Mouse (Mus musculus) cerebellum, adult (tissue): ENCODE data around the gene Nup210l.
"Not testable (repeated sequence)": the region's sequence is repeated elsewhere in the genome, so short reads cannot be mapped to it uniquely, and the experiment has no call there.

Experiments
- ATAC-seq: cut with Nextera tagmentation; 2 replicates; pipeline ENCODE4 v1.9.2; 2017; ENCODE audit warnings: mild to moderate bottlenecking, moderate library complexity, mixed read lengths; ENCODE audit not compliant: insufficient number of reproducible peaks, low FRiP score, low TSS enrichment

Gene Nup210l

GRCm38 (mm10) chr3:90215825-90216380, 112.0 kb downstream of the Nup210l start:
- ATAC-seq = no peak

DNA sequence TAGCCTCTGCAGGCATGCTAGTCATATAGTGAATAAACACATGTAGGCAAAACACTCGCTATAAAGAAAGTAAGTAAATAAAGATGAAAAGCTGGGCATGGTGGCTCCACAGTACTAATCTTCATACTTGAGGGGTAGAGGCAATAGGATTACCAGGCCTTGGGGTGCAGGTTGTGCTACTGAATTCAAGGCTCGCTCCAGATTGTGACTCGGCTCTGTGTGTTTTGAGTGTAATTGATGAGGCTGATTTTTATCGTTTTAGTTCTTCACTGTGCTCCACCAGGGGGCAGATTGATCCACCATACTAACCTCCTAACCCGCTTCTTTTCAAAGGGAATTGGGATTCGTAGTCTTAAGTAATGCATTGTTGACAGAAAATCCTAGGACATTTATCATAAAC, 116.2 kb downstream of the Nup210l start:
- no peak for ATAC-seq

GRCm38 (mm10) chr3:90220531-90220951, 116.6 kb downstream of the Nup210l start:
- peak; percentile 68; the same call in 1 of the 2 replicates for ATAC-seq

GRCm38 (mm10) chr3:90221123-90221522, 117.2 kb downstream of the Nup210l start:
- no peak for ATAC-seq

DNA sequence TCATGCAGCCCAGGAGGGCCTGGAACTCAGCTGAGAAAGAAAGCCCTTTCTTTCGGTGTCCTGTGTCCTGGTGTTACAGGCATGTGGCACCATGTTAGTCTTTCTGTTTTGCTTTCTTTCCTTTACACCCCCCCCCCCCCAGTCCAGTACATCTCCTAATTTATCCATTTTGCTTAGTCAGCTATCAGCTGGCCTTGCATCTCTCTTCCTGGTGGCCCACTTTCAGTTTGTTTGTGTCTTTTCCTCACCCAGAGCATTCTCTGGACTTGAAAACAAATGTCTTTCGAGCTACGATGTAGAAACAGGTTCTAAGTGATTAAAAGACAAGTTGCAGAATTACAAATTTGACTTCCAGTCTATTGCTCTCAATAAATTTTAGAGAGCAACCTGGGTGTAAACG, 118.5 kb downstream of the Nup210l start:
- no peak for ATAC-seq

DNA sequence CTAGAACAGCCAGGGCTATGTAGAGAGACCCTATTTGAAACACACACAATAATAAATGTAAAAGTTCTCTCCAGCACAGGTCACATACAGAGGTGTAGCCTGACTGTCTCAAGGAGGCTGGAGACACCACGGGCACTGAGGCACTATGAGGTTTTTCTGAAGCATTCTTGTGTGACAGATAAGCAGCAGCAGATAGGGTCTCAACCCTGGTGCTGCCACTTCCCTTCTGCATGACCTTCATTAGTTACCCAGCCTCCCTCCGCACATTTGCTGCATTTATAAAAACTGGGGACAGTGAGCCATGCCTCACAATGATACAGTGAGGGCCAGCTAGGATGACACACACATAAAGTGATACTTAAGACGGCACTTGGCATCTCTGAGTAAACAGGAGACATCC, 119.0 kb downstream of the Nup210l start:
- ATAC-seq = no peak

DNA sequence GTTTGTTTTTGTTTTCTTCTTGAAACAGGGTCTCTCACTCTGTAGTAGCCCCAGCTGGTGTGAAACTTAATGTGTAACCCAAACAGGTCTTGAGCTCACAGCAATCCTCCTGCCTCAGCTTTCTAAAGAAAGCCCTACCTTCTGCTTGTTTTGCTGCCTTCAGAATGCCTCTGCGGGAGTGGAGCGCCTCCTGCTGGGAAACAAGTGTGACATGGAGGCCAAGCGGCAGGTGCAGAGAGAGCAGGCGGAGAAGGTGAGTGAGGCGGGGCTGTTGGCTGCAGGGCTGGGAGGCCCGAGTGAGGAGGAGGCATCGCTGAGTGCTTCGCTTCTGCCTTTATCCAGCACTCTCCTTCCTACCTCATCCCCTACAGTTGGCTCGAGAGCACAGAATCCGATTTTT, 120.4 kb downstream of the Nup210l start:
- ATAC-seq = no peak

GRCm38 (mm10) chr3:90231075-90231474, 127.1 kb downstream of the Nup210l start:
- ATAC-seq = 0 out of 2 replicates have a peak, but pooled peaks have one; percentile 15

- ATAC-seq = peak; percentile 100
These were observed 127.8 kb downstream of the Nup210l start, which contains the start of gene Jtb for GRCm38 (mm10) chr3:90231507-90232333. Jtb (plus strand) TSS chr3:90231597.

DNA sequence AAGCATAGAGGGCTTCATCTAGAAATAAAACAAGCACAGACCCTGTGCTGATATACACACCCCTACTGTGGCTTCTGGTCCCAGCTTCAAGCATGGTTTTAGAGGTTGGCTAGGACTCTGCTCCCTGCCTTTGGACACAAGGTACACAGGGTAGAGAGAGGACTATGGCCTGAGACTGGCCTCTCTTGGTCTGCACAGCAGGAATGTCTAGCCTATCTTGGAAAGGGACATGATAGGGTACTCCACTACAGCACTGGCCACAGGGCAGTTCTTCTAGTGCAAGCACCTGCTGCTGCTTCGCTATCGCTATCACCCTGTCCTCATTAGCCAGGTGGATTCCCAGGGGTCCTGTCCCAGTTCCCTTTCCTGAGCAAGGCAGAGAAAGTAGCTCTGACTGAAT, 137.3 kb downstream of the Nup210l start:
- ATAC-seq = no peak

DNA sequence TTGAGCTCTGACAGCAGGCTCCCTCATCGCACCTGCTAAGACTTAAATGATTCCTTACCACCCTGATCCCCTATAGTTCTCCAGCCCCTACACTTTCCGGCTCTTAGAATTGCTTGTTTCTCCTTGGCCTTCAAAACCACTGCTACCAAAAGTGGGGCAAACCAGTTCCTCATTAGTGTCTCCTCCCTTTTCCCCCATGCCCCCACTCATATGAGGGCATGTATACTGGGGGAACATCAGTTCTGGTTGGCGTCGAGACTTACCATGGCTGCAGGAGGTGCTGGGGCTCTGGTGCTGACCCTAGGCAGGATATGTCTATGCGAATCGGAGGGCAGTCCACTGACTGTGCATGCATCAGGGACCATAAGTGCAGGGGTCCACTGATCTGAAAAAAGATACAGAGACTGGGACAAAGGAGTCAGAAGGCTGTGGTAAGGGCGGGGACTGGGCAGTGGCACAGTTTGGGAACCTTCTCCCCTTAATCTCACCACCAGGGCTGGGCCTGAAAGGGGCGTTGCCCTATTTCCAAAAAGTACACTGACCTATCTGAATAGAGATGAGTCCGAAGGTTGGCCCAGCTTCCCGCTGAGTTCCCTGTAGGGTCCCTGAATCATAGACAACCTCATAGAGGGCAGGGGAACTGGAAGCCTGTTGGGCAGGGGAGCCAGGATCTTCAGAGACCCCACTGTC, 137.9 kb downstream of the Nup210l start:
- no peak for ATAC-seq

- no peak for ATAC-seq
These were observed 139.2 kb downstream of the Nup210l start, which contains the start of gene Creb3l4 for GRCm38 (mm10) chr3:90242984-90243775. Creb3l4 (minus strand) TSS chr3:90243512.

DNA sequence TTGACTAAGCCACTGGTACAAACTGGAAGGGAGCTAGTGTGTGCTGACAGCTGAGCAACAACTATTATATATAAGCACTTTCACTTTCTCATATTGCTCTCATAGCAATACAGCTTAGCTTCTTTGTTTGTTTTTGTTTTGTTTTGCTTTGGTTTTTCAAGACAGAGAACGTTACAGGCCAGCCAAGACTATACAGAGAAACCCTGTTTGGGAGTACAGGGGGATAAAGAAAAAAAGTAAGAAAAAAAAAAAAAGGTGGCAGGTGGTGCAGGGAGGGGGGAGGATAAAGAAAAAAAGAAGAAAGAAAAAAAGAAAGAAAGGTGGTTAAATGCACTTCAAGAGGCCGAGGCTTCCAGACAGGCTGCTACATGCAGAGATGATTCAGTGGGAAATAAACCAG, 141.5 kb downstream of the Nup210l start:
- no peak for ATAC-seq

- ATAC-seq = no peak
These were observed 143.7 kb downstream of the Nup210l start for GRCm38 (mm10) chr3:90247630-90247959.

GRCm38 (mm10) chr3:90247960-90248745, 144.2 kb downstream of the Nup210l start, which contains the start of gene Slc39a1:
Slc39a1 (plus strand) TSS chr3:90248172.
- ATAC-seq = peak; percentile 90

- no peak for ATAC-seq
These were observed 144.8 kb downstream of the Nup210l start for GRCm38 (mm10) chr3:90248746-90249100.

DNA sequence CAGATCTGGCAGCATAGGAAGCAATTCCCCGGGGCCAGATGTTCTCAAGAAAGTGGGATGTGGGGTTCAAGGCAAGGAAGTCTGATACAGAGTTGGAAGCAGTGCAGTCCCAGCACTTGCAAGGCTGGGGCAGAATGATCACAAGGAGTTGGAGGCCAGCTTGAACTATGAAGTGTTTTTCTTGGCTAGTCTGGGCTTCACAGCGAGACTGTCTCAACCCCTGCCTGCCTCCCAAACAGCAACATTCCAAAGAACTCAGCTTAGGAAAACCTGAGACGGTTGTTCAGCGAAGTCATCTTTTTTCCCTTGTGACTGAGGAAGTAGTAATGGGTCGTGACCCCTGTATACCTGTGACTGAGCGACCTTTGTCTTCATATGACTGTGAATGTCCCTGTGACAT, 146.9 kb downstream of the Nup210l start:
- ATAC-seq = no peak

GRCm38 (mm10) chr3:90251731-90252226, 147.8 kb downstream of the Nup210l start:
- ATAC-seq = not testable (repeated sequence)

- not testable (repeated sequence) for ATAC-seq
These were observed 148.7 kb downstream of the Nup210l start for GRCm38 (mm10) chr3:90252659-90253058.
